In the genomic region with DNA sequence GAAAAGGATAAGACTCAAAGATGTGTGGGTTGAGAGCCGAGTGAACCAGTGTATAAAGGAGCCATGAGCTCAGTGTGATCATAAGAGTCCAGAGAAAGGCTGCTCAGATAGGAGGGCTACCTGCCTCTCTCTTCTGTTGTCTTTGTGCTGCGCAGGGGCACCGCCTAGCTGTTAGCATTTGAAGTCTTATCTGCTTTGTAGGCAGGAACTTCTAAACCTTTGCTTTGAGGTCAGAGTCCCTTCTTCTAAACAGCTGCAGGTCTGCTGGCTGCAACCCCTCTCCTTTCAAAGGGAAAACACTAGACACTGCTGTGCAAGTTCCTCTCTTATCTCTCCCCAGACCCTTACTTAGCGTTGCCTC, we compare ENCODE assay signal across 13 mouse cellular contexts. TPM values are rescaled to one million over a fixed set of nuclear protein-coding genes. Genes with fewer than 3 reads are reported as not detected.
DNase-seq lines count a peak whose midpoint lies in the region; ATAC-seq and TF ChIP-seq lines count a peak whose summit lies in the region.
"Had no signal": no experiment of that assay in that cellular context is flagged by ENCODE, and none has a peak within 500 bp of the region (broad histone marks: within the 10 kb centered on the region; RNA-seq: fewer than 3 reads in every experiment).

No protein-coding gene starts in this region.

- H3K36me3 ChIP-seq in liver, embryonic 11.5 days (ENCODE audit: control insufficient read depth, insufficient read depth, low read length), result peaks cover 2% of the 10 kb centered on the region
- no peaks in the 10 kb centered on the region for H3K36me3 ChIP-seq in liver, postnatal 0 days (replicated peaks; ENCODE audit: insufficient read depth, low read length)
- H3K36me3 ChIP-seq in stomach, embryonic 15.5 days, result peaks cover 20% of the 10 kb centered on the region

- H3K4me2 ChIP-seq in liver, embryonic 11.5 days, result peak overlapping the region; percentile 20; the same call in 1 of the 2 replicates
- H3K4me2 ChIP-seq in liver, postnatal 0 days (ENCODE audit: low read depth, low read length), result no peak overlapping the region
- no peak overlapping the region for H3K4me2 ChIP-seq in stomach, embryonic 15.5 days
- H3K4me2 ChIP-seq: forebrain, embryonic 13.5 days; kidney, embryonic 15.5 days had no signal

- intact Hi-C loops in gastrocnemius, postnatal 36 days (cut with DNase I), result no loop called here
- intact Hi-C loops in left cerebral cortex, postnatal 4 days (cut with DNase I), result loop anchor here (5.0 kb wide), 1 partner anchor 81 kb away; no protein-coding TSS in a partner anchor

- no peaks in the 10 kb centered on the region for H3K27me3 ChIP-seq in liver, embryonic 11.5 days (replicated peaks; ENCODE audit: control insufficient read depth, insufficient read depth, low read length)
- no peaks in the 10 kb centered on the region for H3K27me3 ChIP-seq in liver, postnatal 0 days (ENCODE audit: insufficient read depth, low read length)
- H3K27me3 ChIP-seq in stomach, embryonic 15.5 days (replicated peaks), result no peaks in the 10 kb centered on the region
- H3K27me3 ChIP-seq: forebrain, embryonic 13.5 days; kidney, embryonic 15.5 days had no signal

- peaks cover 10% of the 10 kb centered on the region for H3K4me1 ChIP-seq in liver, embryonic 11.5 days (replicated peaks; ENCODE audit: control insufficient read depth, insufficient read depth, low read length)
- H3K4me1 ChIP-seq in liver, postnatal 0 days (ENCODE audit: insufficient read depth), result peaks cover 6% of the 10 kb centered on the region
- H3K4me1 ChIP-seq in stomach, embryonic 15.5 days, result peaks cover 12% of the 10 kb centered on the region; the same call in 1 of the 2 replicates
- H3K4me1 ChIP-seq: forebrain, embryonic 13.5 days; midbrain, embryonic 10.5 days had no signal

- H3K27ac ChIP-seq in liver, embryonic 11.5 days (ENCODE audit: low read depth, low read length), result peak overlapping the region; percentile 52; the same call in 1 of the 2 replicates
- no peak overlapping the region for H3K27ac ChIP-seq in liver, postnatal 0 days (ENCODE audit: low read depth)
- H3K27ac ChIP-seq in stomach, embryonic 15.5 days, result peak overlapping the region; percentile 59
- H3K27ac ChIP-seq: forebrain, embryonic 13.5 days; kidney, embryonic 15.5 days; midbrain, embryonic 10.5 days had no signal

- no peak for DNase-seq in liver, embryonic 11.5 days (ENCODE audit: low spot score)
- no peak for DNase-seq in liver, postnatal 0 days
- DNase-seq in brain, embryonic 14.5 days (ENCODE audit: low read depth), result peak; percentile 58
- DNase-seq in urinary bladder, postnatal 14 days (ENCODE audit: low spot score), result no peak
- DNase-seq in gastrocnemius, postnatal 36 days, result no peak
- DNase-seq in left cerebral cortex, postnatal 4 days, result no peak
- DNase-seq: adrenal gland, postnatal 10 days; cerebellum, adult 11-12 months; heart, postnatal 4 days had no signal

- no peak for TF ChIP-seq CTCF in liver, postnatal 0 days (IDR thresholded peaks at IDR 0.05; ENCODE audit: low read depth)
- TF ChIP-seq CTCF in brain, embryonic 14.5 days (IDR thresholded peaks at IDR 0.05; ENCODE audit: borderline replicate concordance, extremely low read depth, insufficient read depth, insufficient read length), result no peak

- no peak for TF ChIP-seq POLR2A in brain, embryonic 14.5 days (IDR thresholded peaks at IDR 0.05; ENCODE audit: borderline replicate concordance, extremely low read depth, insufficient read depth, insufficient read length, poor library complexity, severe bottlenecking)

- ATAC-seq in liver, embryonic 11.5 days (replicated peaks; ENCODE audit: low FRiP score), result no peak
- no peak for ATAC-seq in liver, postnatal 0 days
- no peak for ATAC-seq in stomach, embryonic 15.5 days (ENCODE audit: insufficient read depth, low FRiP score, low read depth)
- ATAC-seq: forebrain, embryonic 13.5 days had no signal

- WGBS in liver, embryonic 11.5 days, result 40% methylated on average over 4 of the region's 4 CpGs
- 47% methylated on average over 4 of the region's 4 CpGs for WGBS in liver, postnatal 0 days (ENCODE audit: insufficient replicate concordance)
- WGBS in stomach, embryonic 15.5 days, result 65% methylated on average over 4 of the region's 4 CpGs

- H3K4me3 ChIP-seq in liver, embryonic 11.5 days (ENCODE audit: low read depth, low read length), result no peak overlapping the region
- no peak overlapping the region for H3K4me3 ChIP-seq in liver, postnatal 0 days (ENCODE audit: low read depth, low read length)
- H3K4me3 ChIP-seq in stomach, embryonic 15.5 days (replicated peaks), result no peak overlapping the region
- H3K4me3 ChIP-seq: forebrain, embryonic 13.5 days; kidney, embryonic 15.5 days; midbrain, embryonic 10.5 days had no signal

- no peak overlapping the region for H3K9ac ChIP-seq in liver, embryonic 11.5 days (ENCODE audit: low read depth, low read length)
- no peak overlapping the region for H3K9ac ChIP-seq in liver, postnatal 0 days (replicated peaks)
- no peak overlapping the region for H3K9ac ChIP-seq in stomach, embryonic 15.5 days
- H3K9ac ChIP-seq: forebrain, embryonic 13.5 days; kidney, embryonic 15.5 days had no signal

- H3K9me3 ChIP-seq in liver, embryonic 11.5 days (ENCODE audit: control insufficient read depth, low read length), result no peaks in the 10 kb centered on the region
- no peaks in the 10 kb centered on the region for H3K9me3 ChIP-seq in liver, postnatal 0 days (ENCODE audit: low read length)
- no peaks in the 10 kb centered on the region for H3K9me3 ChIP-seq in stomach, embryonic 15.5 days
- H3K9me3 ChIP-seq: forebrain, embryonic 13.5 days; kidney, embryonic 15.5 days; midbrain, embryonic 10.5 days had no signal

- TF ChIP-seq EP300 in liver, postnatal 0 days (IDR thresholded peaks at IDR 0.05; ENCODE audit: low read depth), result no peak

RNA-seq across cellular contexts. Expression of a gene that starts 27.5 kb away (rescaled TPM):
- polyA plus RNA-seq in liver, embryonic 11.5 days (2014; fragmentation: Nextera tagmentation; extraction: Ambion mirVana), result 57.6 and 60.2 TPM in 2 replicates
- 2.6 and 2.8 TPM in 2 replicates for polyA plus RNA-seq in liver, postnatal 0 days (2015; fragmentation: Nextera tagmentation; extraction: Ambion mirVana)
- polyA plus RNA-seq in brain, embryonic 14.5 days (2012; rRNA removed), result 52.7 and 59.3 TPM in 2 replicates
- polyA plus RNA-seq in stomach, embryonic 15.5 days (2015; fragmentation: Nextera tagmentation; extraction: Ambion mirVana), result 209 and 235 TPM in 2 replicates
- 1 to 10 TPM; 4.8 to 5.7 TPM for total RNA-seq in gastrocnemius, postnatal 36 days (2021)
- 10 to 100 TPM; 19.0 to 24.7 TPM for total RNA-seq in left cerebral cortex, postnatal 4 days (2021)

Comparison
In these comparisons a context has a peak if more than half of its experiments do, and no peak if none do; other contexts are left out.
1. RNA of a gene that starts 27.5 kb away (polyA plus RNA-seq): 209 to 235 TPM in stomach, embryonic 15.5 days, 57.6 to 60.2 TPM in liver, embryonic 11.5 days and 52.7 to 59.3 TPM in brain, embryonic 14.5 days; 2.6 to 2.8 TPM in liver, postnatal 0 days; every median in the first group is over 10 times any median in the second.